Mouse (Mus musculus) E14TG2a.4 (cell line): ENCODE results near the gene Gfm2.

Source experiments
- CTCF ChIP-seq: conservative IDR thresholded peaks from 2 replicates; pipeline ENCODE4 v1.5.1; 2014; ENCODE audit warnings: low read length
- NANOG ChIP-seq: IDR thresholded peaks from 2 replicates; pipeline ENCODE4 v1.6.1; 2014; ENCODE audit warnings: borderline replicate concordance, low read length, mixed read lengths
- POU5F1 ChIP-seq: IDR thresholded peaks from 2 replicates; pipeline ENCODE4 v1.6.1; 2014; ENCODE audit warnings: low read length, borderline replicate concordance

- no peak for TF ChIP-seq CTCF
- no peak for TF ChIP-seq POU5F1
- no peak for TF ChIP-seq NANOG
Observed at GRCm38 (mm10) chr13:97180113-97180828, 42.5 kb downstream of the Gfm2 start.
